Mouse (Mus musculus): ENCODE measurements at regions not wholly inside any gene's neighbourhood (a gene's known extent, or its start where the extent isn't known, plus 50 kb on each side); places are given as distances from the start of the nearest gene placed in this dataset.

DNA sequence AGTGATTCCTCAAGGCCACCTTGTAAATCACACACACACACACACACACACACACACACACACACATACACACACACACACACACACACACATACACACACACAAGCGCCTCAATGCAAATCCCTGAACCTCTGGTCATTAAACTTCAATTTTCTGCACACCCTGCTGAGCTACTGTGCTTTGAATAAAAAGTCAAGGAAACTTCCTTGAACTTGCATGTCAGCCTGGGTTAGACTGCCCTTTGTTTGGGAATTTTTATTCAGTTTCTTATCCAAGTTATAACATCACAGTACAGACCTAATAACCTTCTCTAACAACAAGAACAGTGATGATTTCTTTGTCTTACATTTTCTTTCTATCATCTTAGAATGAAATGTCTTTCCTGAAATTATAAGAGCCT is 528.1 kb upstream of the Cdh11 start:
- no peak overlapping the region for H3K4me3 ChIP-seq (ENCODE audit: low read depth, low read length)
- H3K9ac ChIP-seq (ENCODE audit: low read depth, low read length) = no peak overlapping the region
- 90% methylated on average over 1 of the region's 1 CpGs for WGBS
- DNase-seq (ENCODE audit: low spot score) (no peak), ATAC-seq (ENCODE audit: low read depth) (no peak)
- H3K9me3 ChIP-seq (ENCODE audit: control insufficient read depth, low read length) = no peaks in the 10 kb centered on the region
- no peaks in the 10 kb centered on the region for H3K27me3 ChIP-seq (replicated peaks; ENCODE audit: control insufficient read depth, insufficient read depth, low read length)
- H3K4me1 ChIP-seq (ENCODE audit: control insufficient read depth, insufficient read depth, low read length) = peaks cover 10% of the 10 kb centered on the region
- no peak overlapping the region for H3K27ac ChIP-seq (replicated peaks; ENCODE audit: low read depth, low read length)
- no peaks in the 10 kb centered on the region for H3K36me3 ChIP-seq (ENCODE audit: control insufficient read depth, insufficient read depth, low read length)
- H3K4me2 ChIP-seq (ENCODE audit: low read depth, low read length) = no peak overlapping the region

DNA sequence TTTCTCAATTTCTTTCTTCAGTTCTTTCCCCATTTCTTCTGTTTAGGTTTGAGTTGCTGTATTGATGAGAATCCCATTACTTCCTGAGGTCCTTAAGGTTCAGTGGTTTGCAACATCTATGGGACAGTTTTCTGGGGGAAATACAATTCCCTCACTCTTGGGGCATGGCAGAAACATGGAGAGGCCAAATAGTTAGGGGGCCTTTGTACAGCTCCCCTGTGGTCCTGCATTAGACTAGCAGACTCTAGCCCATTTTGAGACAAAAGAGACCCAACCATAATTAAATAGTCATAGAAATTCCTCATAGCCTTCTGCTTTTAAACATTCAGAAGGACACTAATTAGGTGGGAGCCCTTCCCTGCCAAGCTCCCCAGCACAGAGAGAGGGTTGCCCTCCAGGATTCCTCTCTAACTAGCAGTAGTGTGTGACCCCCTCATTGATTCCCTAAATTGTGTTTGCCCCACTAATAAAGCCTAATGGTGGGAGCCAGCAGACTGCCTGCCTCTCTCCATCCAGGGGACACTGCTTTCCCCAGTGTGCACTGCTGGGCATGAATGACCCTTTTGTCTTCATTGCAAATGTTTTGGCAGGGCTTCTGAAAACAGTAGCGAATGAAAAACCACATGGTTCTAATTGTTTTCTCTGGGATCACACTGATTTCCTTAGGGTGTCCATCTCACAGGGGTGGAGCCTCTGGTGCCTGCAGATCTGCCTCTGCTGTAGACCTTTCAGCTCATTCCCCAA is 529.0 kb upstream of the Cdh11 start:
- Histone ChIP-seq H3K27me3 (replicated peaks; ENCODE audit: control insufficient read depth, insufficient read depth, low read length) (no peaks in the 10 kb centered on the region), H3K36me3 (ENCODE audit: control insufficient read depth, insufficient read depth, low read length) (no peaks in the 10 kb centered on the region), H3K4me2 (ENCODE audit: low read depth, low read length) (no peak overlapping the region), H3K4me3 (ENCODE audit: low read depth, low read length) (no peak overlapping the region), H3K4me1 (ENCODE audit: control insufficient read depth, insufficient read depth, low read length) (peaks cover 10% of the 10 kb centered on the region), H3K9me3 (ENCODE audit: control insufficient read depth, low read length) (no peaks in the 10 kb centered on the region), H3K9ac (ENCODE audit: low read depth, low read length) (no peak overlapping the region), H3K27ac (replicated peaks; ENCODE audit: low read depth, low read length) (no peak overlapping the region)
- ATAC-seq (ENCODE audit: low read depth) (peak; percentile 82), DNase-seq (ENCODE audit: low spot score) (peak; percentile 77)
- 10% methylated on average over 1 of the region's 1 CpGs for WGBS

GRCm38 (mm10) chr8:103315742-103316141 is 530.3 kb upstream of the Cdh11 start:
- no peak for DNase-seq (ENCODE audit: low spot score)
- ATAC-seq (ENCODE audit: low read depth) = no peak
- Histone ChIP-seq H3K36me3 (ENCODE audit: control insufficient read depth, insufficient read depth, low read length) (no peaks in the 10 kb centered on the region), H3K9me3 (ENCODE audit: control insufficient read depth, low read length) (no peaks in the 10 kb centered on the region), H3K4me1 (ENCODE audit: control insufficient read depth, insufficient read depth, low read length) (peaks cover 10% of the 10 kb centered on the region), H3K9ac (ENCODE audit: low read depth, low read length) (no peak overlapping the region), H3K4me3 (ENCODE audit: low read depth, low read length) (no peak overlapping the region), H3K4me2 (ENCODE audit: low read depth, low read length) (no peak overlapping the region), H3K27me3 (replicated peaks; ENCODE audit: control insufficient read depth, insufficient read depth, low read length) (no peaks in the 10 kb centered on the region), H3K27ac (replicated peaks; ENCODE audit: low read depth, low read length) (no peak overlapping the region)
- WGBS = 59% methylated on average over 1 of the region's 1 CpGs

DNA sequence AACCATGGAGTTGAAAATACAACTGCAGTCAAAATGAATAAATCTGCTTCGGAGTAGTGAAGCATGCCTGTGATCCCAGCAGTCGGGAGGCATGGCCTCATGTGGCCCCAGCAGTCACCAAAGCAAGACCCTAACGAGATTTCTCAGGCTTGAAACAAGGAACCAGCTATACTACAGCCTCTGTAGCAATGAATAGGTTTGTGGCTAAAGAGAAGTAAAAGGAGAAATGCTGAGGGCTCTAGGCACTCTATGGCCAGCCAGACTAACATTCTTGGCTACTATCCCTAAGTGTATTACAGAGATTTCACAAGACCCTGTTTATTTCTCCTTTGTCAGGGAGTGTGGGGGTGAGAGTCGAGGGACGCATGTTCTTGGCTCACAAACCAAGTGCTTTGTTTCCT is 531.2 kb upstream of the Cdh11 start:
- DNase-seq (ENCODE audit: low spot score) (peak; percentile 45), ATAC-seq (ENCODE audit: low read depth) (peak; percentile 38; the same call in 1 of the 2 replicates)
- H3K27me3 ChIP-seq (replicated peaks; ENCODE audit: control insufficient read depth, insufficient read depth, low read length) = no peaks in the 10 kb centered on the region
- WGBS = 42% methylated on average over 5 of the region's 5 CpGs
- H3K36me3 ChIP-seq (ENCODE audit: control insufficient read depth, insufficient read depth, low read length) = no peaks in the 10 kb centered on the region
- peaks cover 10% of the 10 kb centered on the region for H3K4me1 ChIP-seq (ENCODE audit: control insufficient read depth, insufficient read depth, low read length)
- H3K4me3 ChIP-seq (ENCODE audit: low read depth, low read length) = no peak overlapping the region
- no peak overlapping the region for H3K9ac ChIP-seq (ENCODE audit: low read depth, low read length)
- H3K27ac ChIP-seq (replicated peaks; ENCODE audit: low read depth, low read length) = peak overlapping the region; percentile 24
- no peak overlapping the region for H3K4me2 ChIP-seq (ENCODE audit: low read depth, low read length)
- no peaks in the 10 kb centered on the region for H3K9me3 ChIP-seq (ENCODE audit: control insufficient read depth, low read length)

GRCm38 (mm10) chr8:103317149-103317725 is 531.8 kb upstream of the Cdh11 start:
- ATAC-seq (ENCODE audit: low read depth) (no peak), DNase-seq (ENCODE audit: low spot score) (peak; percentile 30)
- Histone ChIP-seq H3K9ac (ENCODE audit: low read depth, low read length) (no peak overlapping the region), H3K27ac (replicated peaks; ENCODE audit: low read depth, low read length) (no peak overlapping the region), H3K4me1 (ENCODE audit: control insufficient read depth, insufficient read depth, low read length) (peaks cover 10% of the 10 kb centered on the region), H3K36me3 (ENCODE audit: control insufficient read depth, insufficient read depth, low read length) (no peaks in the 10 kb centered on the region), H3K4me2 (ENCODE audit: low read depth, low read length) (no peak overlapping the region), H3K4me3 (ENCODE audit: low read depth, low read length) (no peak overlapping the region), H3K9me3 (ENCODE audit: control insufficient read depth, low read length) (no peaks in the 10 kb centered on the region), H3K27me3 (replicated peaks; ENCODE audit: control insufficient read depth, insufficient read depth, low read length) (no peaks in the 10 kb centered on the region)
- 73% methylated on average over 2 of the region's 2 CpGs for WGBS

- Histone ChIP-seq H3K27ac (replicated peaks; ENCODE audit: low read depth, low read length) (no peak overlapping the region), H3K4me3 (ENCODE audit: low read depth, low read length) (no peak overlapping the region), H3K27me3 (replicated peaks; ENCODE audit: control insufficient read depth, insufficient read depth, low read length) (no peaks in the 10 kb centered on the region), H3K4me2 (ENCODE audit: low read depth, low read length) (no peak overlapping the region), H3K36me3 (ENCODE audit: control insufficient read depth, insufficient read depth, low read length) (no peaks in the 10 kb centered on the region), H3K9me3 (ENCODE audit: control insufficient read depth, low read length) (no peaks in the 10 kb centered on the region), H3K4me1 (ENCODE audit: control insufficient read depth, insufficient read depth, low read length) (no peaks in the 10 kb centered on the region), H3K9ac (ENCODE audit: low read depth, low read length) (no peak overlapping the region)
- no peak for DNase-seq (ENCODE audit: low spot score)
- no peak for ATAC-seq (ENCODE audit: low read depth)
Observed at GRCm38 (mm10) chr8:103324016-103324665, 538.7 kb upstream of the Cdh11 start.

DNA sequence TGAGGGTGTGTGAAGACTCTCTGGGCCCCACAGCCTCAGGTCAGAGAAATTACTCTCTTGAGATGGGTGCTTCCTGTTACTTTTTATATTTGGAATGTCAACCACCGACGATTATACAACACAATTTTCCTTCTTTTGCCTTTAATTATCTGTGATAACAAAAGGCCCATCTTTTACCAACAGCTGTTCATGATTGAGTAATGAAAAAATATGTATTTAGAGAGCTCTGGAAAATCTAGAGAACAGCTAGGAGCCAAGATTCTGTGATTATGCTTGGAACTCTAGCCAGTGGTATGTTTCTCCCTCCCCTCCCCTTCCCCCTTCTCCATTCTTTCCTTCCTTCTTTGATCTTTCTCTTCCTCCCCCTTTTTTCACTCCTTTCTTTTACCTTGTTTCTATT is 546.0 kb upstream of the Cdh11 start:
- H3K4me3 ChIP-seq (ENCODE audit: low read depth, low read length) = no peak overlapping the region
- H3K4me2 ChIP-seq (ENCODE audit: low read depth, low read length) = no peak overlapping the region
- no peak for DNase-seq (ENCODE audit: low spot score)
- no peak overlapping the region for H3K9ac ChIP-seq (ENCODE audit: low read depth, low read length)
- 44% methylated on average over 2 of the region's 2 CpGs for WGBS
- no peaks in the 10 kb centered on the region for H3K9me3 ChIP-seq (ENCODE audit: control insufficient read depth, low read length)
- no peaks in the 10 kb centered on the region for H3K4me1 ChIP-seq (ENCODE audit: control insufficient read depth, insufficient read depth, low read length)
- no peaks in the 10 kb centered on the region for H3K27me3 ChIP-seq (replicated peaks; ENCODE audit: control insufficient read depth, insufficient read depth, low read length)
- ATAC-seq (ENCODE audit: low read depth) = no peak
- no peak overlapping the region for H3K27ac ChIP-seq (replicated peaks; ENCODE audit: low read depth, low read length)
- H3K36me3 ChIP-seq (ENCODE audit: control insufficient read depth, insufficient read depth, low read length) = no peaks in the 10 kb centered on the region

DNA sequence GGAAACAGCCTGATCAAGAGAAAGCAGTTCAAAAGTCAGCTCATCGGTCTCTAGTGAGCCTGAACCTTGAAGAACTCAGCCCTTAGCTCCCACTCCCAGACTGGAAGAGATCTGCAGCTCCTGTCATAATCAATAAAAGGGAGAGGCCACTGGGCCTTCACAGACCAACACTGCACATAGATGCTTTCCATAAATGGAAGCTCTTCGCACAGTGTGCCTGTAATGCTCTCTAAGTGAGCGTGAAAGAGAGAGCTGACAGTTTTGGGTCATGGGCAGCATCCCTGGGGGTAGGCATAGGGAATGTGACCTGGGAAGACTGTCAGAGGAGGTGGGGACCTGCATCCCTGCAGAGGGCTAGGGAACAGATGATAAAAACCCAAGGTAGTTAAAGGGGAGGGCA is 551.9 kb upstream of the Cdh11 start:
- H3K9me3 ChIP-seq (ENCODE audit: control insufficient read depth, low read length) = no peaks in the 10 kb centered on the region
- H3K4me2 ChIP-seq (ENCODE audit: low read depth, low read length) = no peak overlapping the region
- WGBS = 86% methylated on average over 3 of the region's 3 CpGs
- no peak overlapping the region for H3K27ac ChIP-seq (replicated peaks; ENCODE audit: low read depth, low read length)
- ATAC-seq (ENCODE audit: low read depth) (peak; percentile 74; the same call in 1 of the 2 replicates), DNase-seq (ENCODE audit: low spot score) (no peak)
- no peaks in the 10 kb centered on the region for H3K4me1 ChIP-seq (ENCODE audit: control insufficient read depth, insufficient read depth, low read length)
- no peaks in the 10 kb centered on the region for H3K27me3 ChIP-seq (replicated peaks; ENCODE audit: control insufficient read depth, insufficient read depth, low read length)
- no peaks in the 10 kb centered on the region for H3K36me3 ChIP-seq (ENCODE audit: control insufficient read depth, insufficient read depth, low read length)
- no peak overlapping the region for H3K9ac ChIP-seq (ENCODE audit: low read depth, low read length)
- H3K4me3 ChIP-seq (ENCODE audit: low read depth, low read length) = no peak overlapping the region
